Mouse (Mus musculus): ENCODE results near the gene 1600015I10Rik. TPM values are rescaled to one million over a fixed set of nuclear protein-coding genes. Genes with fewer than 3 reads are reported as not detected.
"Not testable (repeated sequence)": the region's sequence is repeated elsewhere in the genome, so short reads cannot be mapped to it uniquely, and the experiment has no call there.

1600015I10Rik gene
- polyA plus RNA-seq, 1 experiment from 2014 or later: not detected

DNA sequence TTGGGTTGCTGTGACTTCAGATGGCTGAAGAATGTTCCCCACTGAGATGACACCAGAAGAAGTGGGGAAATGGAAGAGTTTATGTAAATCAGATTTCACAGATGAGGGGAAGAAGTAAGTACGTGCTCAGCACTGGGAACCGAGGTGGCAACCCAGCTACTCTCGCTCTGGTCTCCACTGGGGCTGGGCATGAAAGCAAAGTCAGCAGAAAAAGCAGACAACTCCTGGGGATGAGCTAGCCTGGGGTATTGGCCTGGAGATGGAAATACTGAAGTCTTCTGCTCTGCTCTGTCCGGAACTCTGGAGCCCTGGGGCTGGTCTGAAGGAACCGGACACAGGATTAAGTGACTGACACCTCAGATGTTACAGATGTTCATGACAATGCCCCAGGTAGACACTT, 24.5 kb downstream of the 1600015I10Rik start:
- no peak for DNase-seq (ENCODE audit: low spot score)
- 85% methylated on average over 5 of the region's 5 CpGs for WGBS

DNA sequence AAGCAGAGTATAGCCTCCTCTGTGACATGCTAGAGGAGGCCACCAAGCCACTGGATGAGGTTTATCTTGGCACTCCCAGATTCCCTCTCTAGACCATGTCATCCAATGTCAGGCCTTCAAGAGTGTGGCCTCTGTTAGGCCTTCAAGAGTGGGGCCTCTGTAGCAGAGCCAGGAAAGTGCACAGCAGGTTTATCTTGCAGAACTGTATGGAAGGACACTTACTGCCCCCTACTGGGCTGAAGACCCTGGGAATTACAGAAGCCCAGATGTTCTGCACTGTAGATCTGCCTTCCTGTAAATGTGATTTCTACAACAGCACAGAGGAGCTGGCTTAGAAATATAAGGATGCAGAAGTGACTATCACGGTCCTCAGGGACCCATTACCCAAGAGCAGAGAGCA, 25.3 kb downstream of the 1600015I10Rik start:
- H3K4me1 ChIP-seq (replicated peaks; ENCODE audit: control insufficient read depth, insufficient read depth, low read length): no peaks in the 10 kb centered on the region
- DNase-seq (ENCODE audit: low spot score): peak; percentile 82
- WGBS: 33% methylated on average over 1 of the region's 1 CpGs
- H3K27me3 ChIP-seq (replicated peaks; ENCODE audit: control insufficient read depth, insufficient read depth, low read length): no peaks in the 10 kb centered on the region
- ATAC-seq (replicated peaks; ENCODE audit: low FRiP score, low TSS enrichment, low read depth): peak; percentile 47; the same call in 1 of the 2 replicates
- no peaks in the 10 kb centered on the region for H3K36me3 ChIP-seq (ENCODE audit: control insufficient read depth, insufficient read depth, low read length)
- H3K9ac ChIP-seq (ENCODE audit: low read length): no peak overlapping the region
- no peak overlapping the region for H3K4me2 ChIP-seq (ENCODE audit: low read length)
- no peak overlapping the region for H3K4me3 ChIP-seq (ENCODE audit: low read depth, low read length)
- H3K9me3 ChIP-seq (ENCODE audit: control insufficient read depth, low read length): no peaks in the 10 kb centered on the region
- H3K27ac ChIP-seq (ENCODE audit: low read depth): no peak overlapping the region

More for the DNA sequence above, 24.5 kb downstream of the 1600015I10Rik start:
- no peak for ATAC-seq (replicated peaks; ENCODE audit: low FRiP score, low TSS enrichment, low read depth)
- H3K9me3 ChIP-seq (ENCODE audit: control insufficient read depth, low read length): no peaks in the 10 kb centered on the region
- no peak overlapping the region for H3K27ac ChIP-seq (ENCODE audit: low read depth)
- no peak overlapping the region for H3K9ac ChIP-seq (ENCODE audit: low read length)
- H3K4me2 ChIP-seq (ENCODE audit: low read length): no peak overlapping the region
- H3K36me3 ChIP-seq (ENCODE audit: control insufficient read depth, insufficient read depth, low read length): no peaks in the 10 kb centered on the region
- no peaks in the 10 kb centered on the region for H3K27me3 ChIP-seq (replicated peaks; ENCODE audit: control insufficient read depth, insufficient read depth, low read length)
- H3K4me1 ChIP-seq (replicated peaks; ENCODE audit: control insufficient read depth, insufficient read depth, low read length): no peaks in the 10 kb centered on the region
- H3K4me3 ChIP-seq (ENCODE audit: low read depth, low read length): no peak overlapping the region

DNA sequence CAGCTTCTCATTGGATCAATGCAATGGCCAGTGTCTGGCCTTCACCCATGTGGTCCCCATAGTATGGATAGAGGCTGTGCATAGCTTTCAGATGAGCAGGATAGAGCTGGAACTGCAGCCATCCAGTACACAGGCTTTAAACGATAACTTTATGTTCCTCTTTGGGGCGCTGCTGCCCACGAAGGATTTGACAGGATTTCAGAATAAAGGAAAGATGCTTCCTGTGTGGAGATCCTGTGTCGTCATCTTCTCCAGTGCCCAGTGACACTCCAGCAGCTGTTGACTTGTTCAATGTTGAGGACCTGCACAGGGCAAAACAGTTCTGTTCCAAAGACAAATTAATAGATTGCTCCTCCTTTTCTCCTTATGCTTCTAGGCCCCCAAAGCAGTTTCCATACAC, 27.1 kb downstream of the 1600015I10Rik start:
- DNase-seq (ENCODE audit: low spot score): no peak
- H3K4me2 ChIP-seq (ENCODE audit: low read length): no peak overlapping the region
- no peaks in the 10 kb centered on the region for H3K36me3 ChIP-seq (ENCODE audit: control insufficient read depth, insufficient read depth, low read length)
- no peaks in the 10 kb centered on the region for H3K4me1 ChIP-seq (replicated peaks; ENCODE audit: control insufficient read depth, insufficient read depth, low read length)
- H3K27me3 ChIP-seq (replicated peaks; ENCODE audit: control insufficient read depth, insufficient read depth, low read length): no peaks in the 10 kb centered on the region
- H3K9me3 ChIP-seq (ENCODE audit: control insufficient read depth, low read length): no peaks in the 10 kb centered on the region
- no peak overlapping the region for H3K27ac ChIP-seq (ENCODE audit: low read depth)
- H3K4me3 ChIP-seq (ENCODE audit: low read depth, low read length): no peak overlapping the region
- H3K9ac ChIP-seq (ENCODE audit: low read length): no peak overlapping the region
- WGBS: 80% methylated on average over 4 of the region's 4 CpGs
- ATAC-seq (replicated peaks; ENCODE audit: low FRiP score, low TSS enrichment, low read depth): no peak

DNA sequence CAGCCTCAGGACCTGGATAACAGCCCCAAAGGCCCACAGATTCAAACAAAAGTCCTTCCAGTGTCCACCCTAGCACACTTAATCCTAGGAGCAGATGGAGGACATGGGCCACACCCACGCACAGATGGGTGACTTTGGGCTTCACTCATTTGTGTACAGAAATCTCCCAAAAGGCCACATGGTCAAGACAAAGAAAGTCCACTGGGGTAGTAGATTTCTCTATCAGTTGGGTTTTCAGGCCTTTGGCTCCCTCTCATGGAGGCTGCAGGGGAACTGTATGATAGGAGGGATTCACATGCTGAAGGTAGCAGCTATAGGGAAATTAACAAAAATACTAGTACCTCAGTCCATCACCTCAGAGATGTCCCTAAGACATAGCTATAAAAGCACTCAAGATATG, 28.4 kb downstream of the 1600015I10Rik start:
- Histone ChIP-seq H3K4me3 (ENCODE audit: low read depth, low read length) (no peak overlapping the region), H3K4me1 (replicated peaks; ENCODE audit: control insufficient read depth, insufficient read depth, low read length) (no peaks in the 10 kb centered on the region), H3K9ac (ENCODE audit: low read length) (no peak overlapping the region), H3K36me3 (ENCODE audit: control insufficient read depth, insufficient read depth, low read length) (no peaks in the 10 kb centered on the region), H3K9me3 (ENCODE audit: control insufficient read depth, low read length) (no peaks in the 10 kb centered on the region), H3K4me2 (ENCODE audit: low read length) (no peak overlapping the region), H3K27me3 (replicated peaks; ENCODE audit: control insufficient read depth, insufficient read depth, low read length) (no peaks in the 10 kb centered on the region), H3K27ac (ENCODE audit: low read depth) (no peak overlapping the region)
- WGBS: 65% methylated on average over 1 of the region's 1 CpGs
- DNase-seq (ENCODE audit: low spot score) (no peak), ATAC-seq (replicated peaks; ENCODE audit: low FRiP score, low TSS enrichment, low read depth) (no peak)

DNA sequence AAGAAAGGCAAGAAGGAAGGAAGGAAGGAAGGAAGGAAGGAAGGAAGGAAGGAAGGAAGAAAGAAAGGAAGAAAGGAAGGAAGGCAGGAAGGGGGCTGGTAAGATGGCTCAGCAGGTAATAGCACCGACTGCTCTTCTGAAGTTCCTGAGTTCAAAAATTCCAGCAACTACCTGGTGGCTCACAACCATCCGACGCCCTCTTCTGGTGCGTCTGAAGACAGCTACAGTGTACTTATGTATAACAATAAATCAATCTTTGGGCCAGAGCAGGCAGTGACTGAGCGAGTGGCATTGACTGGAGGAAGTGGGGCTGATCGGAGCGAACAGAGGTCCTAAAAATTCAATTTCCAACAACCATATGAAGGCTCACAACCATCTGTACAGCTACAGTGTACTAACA, 29.5 kb downstream of the 1600015I10Rik start:
- not testable (repeated sequence) for ATAC-seq (replicated peaks; ENCODE audit: low FRiP score, low TSS enrichment, low read depth); H3K27me3 ChIP-seq (replicated peaks; ENCODE audit: control insufficient read depth, insufficient read depth, low read length); DNase-seq (ENCODE audit: low spot score); H3K36me3 ChIP-seq (ENCODE audit: control insufficient read depth, insufficient read depth, low read length); H3K27ac ChIP-seq (ENCODE audit: low read depth); H3K9me3 ChIP-seq (ENCODE audit: control insufficient read depth, low read length); H3K9ac ChIP-seq (ENCODE audit: low read length); H3K4me2 ChIP-seq (ENCODE audit: low read length); H3K4me3 ChIP-seq (ENCODE audit: low read depth, low read length); H3K4me1 ChIP-seq (replicated peaks; ENCODE audit: control insufficient read depth, insufficient read depth, low read length)
- 25% methylated on average over 7 of the region's 7 CpGs for WGBS

DNA sequence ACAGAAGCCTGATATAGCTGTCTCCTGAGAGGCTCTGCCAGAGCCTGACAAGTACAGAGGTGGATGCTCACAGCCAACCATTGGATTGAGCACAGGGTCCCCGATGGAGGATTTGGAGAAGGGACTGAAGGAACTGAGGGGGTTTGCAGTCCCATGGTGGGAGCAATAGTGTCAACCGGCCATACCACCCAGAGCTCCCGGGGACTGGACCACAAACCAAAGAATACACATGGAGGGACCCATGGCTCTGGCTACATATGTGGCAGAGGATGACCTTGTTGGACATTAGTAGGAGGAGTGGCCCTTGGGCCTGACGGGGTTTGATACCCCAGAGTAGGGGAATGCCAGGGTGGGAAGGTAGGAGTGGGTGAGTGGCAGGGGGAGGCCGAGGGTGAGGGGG, 37.0 kb downstream of the 1600015I10Rik start:
- H3K4me1 ChIP-seq (replicated peaks; ENCODE audit: control insufficient read depth, insufficient read depth, low read length); H3K27me3 ChIP-seq (replicated peaks; ENCODE audit: control insufficient read depth, insufficient read depth, low read length): not testable (repeated sequence)

DNA sequence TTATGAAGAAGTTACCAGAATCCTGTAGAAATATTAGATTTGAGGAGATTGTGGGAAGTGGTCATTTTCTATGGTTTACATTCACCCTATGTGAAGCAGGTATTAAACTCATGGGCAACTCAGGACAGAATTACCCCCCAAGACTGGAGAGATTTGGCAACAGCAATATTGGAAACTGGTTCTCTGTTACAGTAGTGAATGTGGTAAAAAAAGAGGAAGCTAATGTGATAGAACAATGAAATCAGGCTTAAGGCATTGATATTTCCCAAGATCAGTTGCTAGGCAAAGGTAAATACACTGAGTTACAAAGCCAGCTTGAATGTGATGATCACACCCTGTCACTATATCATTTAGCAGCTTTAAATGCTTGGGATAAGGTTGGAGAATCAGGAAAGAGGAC, 38.2 kb downstream of the 1600015I10Rik start:
- Histone ChIP-seq H3K9ac (ENCODE audit: low read length) (no peak overlapping the region), H3K4me3 (ENCODE audit: low read depth, low read length) (no peak overlapping the region)

More for the DNA sequence above, 37.0 kb downstream of the 1600015I10Rik start:
- not testable (repeated sequence) for H3K36me3 ChIP-seq (ENCODE audit: control insufficient read depth, insufficient read depth, low read length); H3K4me2 ChIP-seq (ENCODE audit: low read length); DNase-seq (ENCODE audit: low spot score); H3K9me3 ChIP-seq (ENCODE audit: control insufficient read depth, low read length); H3K27ac ChIP-seq (ENCODE audit: low read depth); H3K4me3 ChIP-seq (ENCODE audit: low read depth, low read length); ATAC-seq (replicated peaks; ENCODE audit: low FRiP score, low TSS enrichment, low read depth); H3K9ac ChIP-seq (ENCODE audit: low read length)
- 90% methylated on average over 5 of the region's 5 CpGs for WGBS

DNA sequence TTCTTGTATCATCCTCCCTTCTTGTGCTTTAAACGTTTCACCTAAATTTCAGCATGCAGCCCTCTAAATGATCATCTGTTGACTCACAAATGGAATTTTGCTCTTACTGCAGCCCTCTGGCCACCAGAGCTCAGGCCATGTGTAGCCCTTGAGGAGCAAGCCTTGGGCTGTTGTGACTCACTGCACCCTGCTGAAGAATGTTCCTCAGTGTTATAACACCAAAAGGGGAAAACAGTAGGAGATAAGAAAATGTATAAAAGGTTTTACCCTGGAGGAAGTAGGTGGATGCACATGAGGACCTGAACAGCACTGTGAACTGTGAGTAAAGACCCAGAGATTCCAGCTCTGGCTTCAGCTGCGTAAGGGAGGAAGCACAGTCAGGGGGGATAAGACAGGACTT, 45.0 kb downstream of the 1600015I10Rik start, which contains the start of gene Doxl2:
TSS of gene Doxl2 (plus strand) at position 301 of the 400 bp plus-strand sequence.
- no peak for ATAC-seq (replicated peaks; ENCODE audit: low FRiP score, low TSS enrichment, low read depth)
- 79% methylated on average over 2 of the region's 2 CpGs for WGBS
- Histone ChIP-seq H3K9ac (ENCODE audit: low read length) (no peak within 1 kb of the TSS), H3K27me3 (replicated peaks; ENCODE audit: control insufficient read depth, insufficient read depth, low read length) (no peaks in the 10 kb centered on the region), H3K4me1 (replicated peaks; ENCODE audit: control insufficient read depth, insufficient read depth, low read length) (no peaks in the 10 kb centered on the region), H3K4me3 (ENCODE audit: low read depth, low read length) (no peak within 1 kb of the TSS), H3K4me2 (ENCODE audit: low read length) (no peak within 1 kb of the TSS), H3K27ac (ENCODE audit: low read depth) (no peak within 1 kb of the TSS), H3K36me3 (ENCODE audit: control insufficient read depth, insufficient read depth, low read length) (no peaks in the 10 kb centered on the region), H3K9me3 (ENCODE audit: control insufficient read depth, low read length) (no peaks in the 10 kb centered on the region)
- DNase-seq (ENCODE audit: low spot score): no peak

More for the DNA sequence above, 38.2 kb downstream of the 1600015I10Rik start:
- Histone ChIP-seq H3K36me3 (ENCODE audit: control insufficient read depth, insufficient read depth, low read length) (no peaks in the 10 kb centered on the region), H3K4me2 (ENCODE audit: low read length) (no peak overlapping the region), H3K27me3 (replicated peaks; ENCODE audit: control insufficient read depth, insufficient read depth, low read length) (no peaks in the 10 kb centered on the region), H3K27ac (ENCODE audit: low read depth) (no peak overlapping the region), H3K9me3 (ENCODE audit: control insufficient read depth, low read length) (no peaks in the 10 kb centered on the region), H3K4me1 (replicated peaks; ENCODE audit: control insufficient read depth, insufficient read depth, low read length) (no peaks in the 10 kb centered on the region)
- ATAC-seq (replicated peaks; ENCODE audit: low FRiP score, low TSS enrichment, low read depth): no peak
- no peak for DNase-seq (ENCODE audit: low spot score)

DNA sequence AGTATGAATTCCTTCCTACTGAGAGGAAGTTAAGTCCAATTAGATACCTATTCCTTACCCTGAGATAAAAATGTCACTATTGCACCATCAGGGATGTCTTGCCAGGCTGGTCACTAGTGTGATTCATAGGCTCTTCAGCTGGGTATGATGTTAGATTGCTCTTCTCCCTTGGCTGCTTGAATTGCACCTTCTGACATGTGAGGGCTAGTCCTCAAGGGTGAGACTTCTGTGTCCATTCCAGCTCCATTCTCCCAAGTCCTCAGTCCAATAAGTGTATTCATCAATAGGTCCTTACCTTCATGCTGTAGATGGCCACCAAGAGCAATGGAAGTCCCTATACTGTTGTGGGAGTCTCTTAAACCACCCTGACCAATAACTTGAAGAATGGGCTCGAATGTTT, 49.9 kb downstream of the 1600015I10Rik start:
- 68% methylated on average over 1 of the region's 1 CpGs for WGBS
- Histone ChIP-seq H3K4me1 (replicated peaks; ENCODE audit: control insufficient read depth, insufficient read depth, low read length) (no peaks in the 10 kb centered on the region), H3K9ac (ENCODE audit: low read length) (no peak overlapping the region), H3K27me3 (replicated peaks; ENCODE audit: control insufficient read depth, insufficient read depth, low read length) (no peaks in the 10 kb centered on the region), H3K27ac (ENCODE audit: low read depth) (no peak overlapping the region), H3K4me3 (ENCODE audit: low read depth, low read length) (no peak overlapping the region), H3K9me3 (ENCODE audit: control insufficient read depth, low read length) (no peaks in the 10 kb centered on the region), H3K4me2 (ENCODE audit: low read length) (no peak overlapping the region), H3K36me3 (ENCODE audit: control insufficient read depth, insufficient read depth, low read length) (no peaks in the 10 kb centered on the region)
- ATAC-seq (replicated peaks; ENCODE audit: low FRiP score, low TSS enrichment, low read depth): no peak
- no peak for DNase-seq (ENCODE audit: low spot score)
